Mouse (Mus musculus) right cerebral cortex, postnatal 10 days (tissue): ENCODE results near the gene Idh2.

Experiments used
- DNase-seq, 2 experiments: peaks; one replicate each; pipeline ENCODE4 v3.0.0; 2021; ENCODE audit warnings: low spot score in 2 of 2

Idh2 gene

GRCm38 (mm10) chr7:80085970-80086715 is 29.0 kb downstream of the Idh2 start:
- DNase-seq: no peak

DNA sequence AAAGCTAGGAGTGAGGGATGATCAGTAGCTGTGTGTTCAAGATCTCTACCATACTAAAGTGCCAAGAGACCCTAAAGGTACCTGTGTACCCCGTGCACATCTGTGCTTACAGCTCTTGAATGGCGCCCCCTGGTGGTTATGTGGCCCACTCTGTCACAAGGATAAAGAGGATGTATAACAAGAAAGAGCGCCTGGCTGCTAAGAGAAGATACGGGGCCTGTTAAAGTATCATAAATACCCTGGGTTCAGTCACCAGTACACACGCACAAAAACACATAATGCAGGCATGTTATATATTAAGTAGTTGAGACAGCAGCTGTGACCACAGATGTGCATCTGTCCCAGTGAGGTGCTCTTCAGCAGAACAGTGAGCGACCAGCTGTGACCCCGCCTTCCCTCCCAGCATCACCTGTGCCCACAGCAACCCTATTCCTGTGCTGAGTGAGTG is 30.7 kb downstream of the Idh2 start:
- peak in 1 of 2 experiments; percentile 74 for DNase-seq

- DNase-seq: peak in 1 of 2 experiments; percentile 37
These were observed 33.3 kb downstream of the Idh2 start for GRCm38 (mm10) chr7:80081586-80082554.

DNA sequence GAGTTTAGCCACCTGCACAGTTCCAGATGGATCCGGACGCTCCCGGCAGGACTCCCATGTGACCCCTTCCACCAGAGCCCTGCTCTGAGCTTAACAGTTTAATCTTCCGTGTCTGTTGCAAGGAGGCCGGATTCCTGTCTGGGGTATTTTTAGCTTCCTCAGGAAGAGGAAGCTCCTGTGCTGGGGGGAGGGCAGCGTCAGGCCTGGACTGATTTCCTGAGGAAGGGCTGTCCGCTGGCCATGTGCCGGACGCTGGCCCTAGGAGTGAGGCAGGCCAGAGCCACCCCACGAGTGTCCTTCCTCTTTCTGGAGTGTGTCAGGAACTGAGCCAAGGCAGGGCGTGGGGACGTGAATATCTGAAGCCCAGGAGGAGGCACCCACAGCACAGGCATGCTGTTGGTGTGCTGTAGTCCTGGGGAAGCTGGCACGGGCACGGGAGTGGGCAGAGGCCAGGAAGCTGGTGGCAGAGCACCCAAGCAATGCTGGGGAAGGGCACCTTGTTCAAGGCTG is 36.3 kb downstream of the Idh2 start:
- DNase-seq: peak; percentile 85 to 88

DNA sequence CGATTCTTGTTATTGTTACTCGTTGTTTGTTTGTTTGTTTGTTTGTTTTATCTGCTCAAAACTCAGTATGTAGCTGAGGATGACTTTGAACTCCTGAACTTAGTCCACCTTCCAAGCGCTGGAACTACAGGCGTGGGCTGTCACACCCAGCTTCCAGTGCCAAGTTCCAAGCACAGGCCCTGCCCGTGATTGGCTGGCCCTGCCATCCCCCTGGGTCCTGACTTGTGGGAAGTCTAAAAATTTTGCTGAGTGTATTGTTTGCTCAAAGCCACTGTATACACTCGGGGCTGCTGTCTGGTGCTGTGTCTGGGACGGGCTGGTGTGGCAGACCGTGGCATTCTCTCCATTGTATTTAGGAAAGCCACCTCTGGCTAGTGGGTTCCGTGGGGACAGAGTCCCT is 37.4 kb downstream of the Idh2 start:
- DNase-seq: peak in 1 of 2 experiments; percentile 39

- DNase-seq: no peak
These were observed 38.1 kb downstream of the Idh2 start for GRCm38 (mm10) chr7:80076961-80077716.

DNA sequence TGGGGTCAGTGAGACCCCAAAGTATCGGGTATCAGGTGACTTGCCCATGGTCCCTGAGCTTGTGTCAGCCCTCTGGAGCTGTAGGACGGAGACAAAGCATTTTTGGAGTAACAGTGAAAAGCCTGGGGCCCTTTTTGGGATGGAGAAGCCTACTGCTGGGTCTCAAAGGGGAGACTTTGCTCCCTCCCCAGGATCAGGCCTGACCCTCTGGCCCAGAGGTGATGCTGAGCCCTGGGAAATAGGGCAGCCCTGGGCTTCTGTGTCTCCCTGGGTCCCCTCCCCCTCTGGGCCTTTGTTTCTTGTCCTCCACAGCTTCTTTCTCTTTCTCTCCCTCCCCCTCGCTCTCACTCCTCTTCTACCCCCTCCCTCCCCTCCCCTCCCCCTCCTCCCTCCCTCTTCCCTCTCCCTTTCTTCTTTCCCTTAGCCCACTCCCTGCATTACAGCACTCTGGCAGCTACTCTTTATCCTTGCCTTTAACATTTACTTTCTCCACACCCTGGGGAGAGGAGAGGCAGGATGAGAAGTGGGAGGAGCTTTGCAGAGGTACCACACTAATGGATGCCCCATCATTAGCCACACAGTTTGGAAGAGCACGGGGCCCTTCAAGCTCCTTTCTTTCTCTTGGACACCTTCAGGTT is 39.1 kb downstream of the Idh2 start:
- DNase-seq: no peak

DNA sequence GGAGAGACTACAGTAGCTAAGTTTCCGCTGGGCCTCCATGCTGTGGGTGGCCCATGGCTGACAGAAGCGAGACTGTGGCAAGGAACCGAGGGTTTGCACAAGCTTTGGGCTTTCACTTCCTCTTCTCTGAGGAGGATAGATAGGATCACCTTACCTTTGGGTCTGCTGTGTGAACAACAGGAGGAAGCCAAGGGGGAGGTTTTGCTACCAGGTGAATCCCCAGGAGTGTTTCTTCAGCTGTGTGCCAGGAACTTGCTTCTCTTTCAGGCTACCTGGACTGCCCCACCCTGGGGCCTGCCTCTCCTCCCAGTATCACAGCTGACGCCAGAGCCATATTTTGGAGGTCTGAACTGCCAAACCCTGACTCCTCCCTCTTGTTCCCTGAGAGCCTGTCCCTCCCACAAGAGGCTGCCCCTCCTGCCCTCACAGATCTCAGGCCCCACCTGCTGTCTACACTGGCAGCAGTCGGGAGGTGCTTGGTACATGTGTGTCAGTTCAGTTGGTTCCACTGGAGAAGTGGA is 40.2 kb downstream of the Idh2 start:
- DNase-seq: peak in 1 of 2 experiments; percentile 40

DNA sequence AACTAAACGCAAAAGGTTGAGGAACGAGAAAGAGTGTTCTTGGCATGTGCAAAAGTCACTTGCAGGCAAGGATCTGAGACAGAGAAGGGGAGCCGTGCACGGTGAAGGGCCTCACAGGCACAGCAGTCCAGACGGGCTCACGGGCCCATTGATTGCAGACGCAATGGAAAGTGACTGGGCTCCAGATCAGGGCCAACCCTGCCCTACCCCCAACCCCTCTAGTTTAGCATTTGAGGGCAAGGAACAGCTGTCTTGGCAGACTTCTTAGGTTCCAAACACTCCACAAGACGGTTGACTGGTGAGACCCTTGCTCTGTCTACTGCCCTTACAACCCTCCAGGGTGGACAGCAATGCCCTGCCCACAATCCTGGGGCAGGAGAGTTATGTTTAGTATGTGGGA is 41.7 kb downstream of the Idh2 start:
- peak in 1 of 2 experiments; percentile 28 for DNase-seq

GRCm38 (mm10) chr7:80072297-80072696 is 42.9 kb downstream of the Idh2 start:
- peak; percentile 81 to 86 for DNase-seq

DNA sequence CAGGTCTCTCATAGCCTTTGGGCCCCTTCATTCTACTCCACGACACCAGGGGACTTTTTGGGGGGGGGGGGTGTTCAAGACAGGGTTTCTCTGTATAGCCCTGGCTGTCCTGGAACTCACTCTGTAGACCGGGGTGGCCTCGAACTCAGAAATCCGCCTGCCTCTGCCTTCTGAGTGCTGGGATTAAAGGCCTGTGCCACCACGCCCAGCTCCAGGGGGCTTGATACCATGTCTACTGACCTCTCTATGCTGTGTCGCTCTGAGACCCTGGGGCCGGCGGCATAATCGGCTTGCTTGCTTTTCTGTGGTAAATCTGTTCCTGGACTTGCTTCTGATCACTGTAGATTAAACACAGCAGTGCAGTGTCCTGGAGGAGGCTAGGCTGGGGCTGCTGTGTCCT is 44.0 kb downstream of the Idh2 start:
- DNase-seq: no peak

GRCm38 (mm10) chr7:80069615-80070327 is 45.4 kb downstream of the Idh2 start:
- peak; percentile 63 to 79 for DNase-seq

DNA sequence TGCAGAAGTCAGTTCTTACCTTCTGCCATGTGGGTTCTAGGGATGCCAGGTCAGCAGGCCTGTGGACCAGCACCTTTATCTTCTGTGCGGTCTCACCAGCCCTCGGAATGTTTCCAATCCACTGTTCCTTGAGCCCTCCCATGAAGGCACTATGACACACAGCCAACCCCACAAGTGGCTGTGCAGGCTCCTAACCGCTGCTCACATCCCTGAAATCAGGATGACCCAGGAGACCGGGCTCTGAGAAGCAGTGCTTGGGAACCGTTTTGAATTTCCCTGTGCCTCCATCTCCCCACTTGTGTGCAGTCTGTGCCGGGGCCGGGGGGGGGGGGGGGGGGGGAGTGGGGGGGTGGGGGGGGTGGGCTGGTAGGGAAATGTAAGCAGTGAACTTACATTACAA is 46.9 kb downstream of the Idh2 start:
- DNase-seq: no peak

- no peak for DNase-seq
These were observed 48.3 kb downstream of the Idh2 start for GRCm38 (mm10) chr7:80066675-80067455.

DNA sequence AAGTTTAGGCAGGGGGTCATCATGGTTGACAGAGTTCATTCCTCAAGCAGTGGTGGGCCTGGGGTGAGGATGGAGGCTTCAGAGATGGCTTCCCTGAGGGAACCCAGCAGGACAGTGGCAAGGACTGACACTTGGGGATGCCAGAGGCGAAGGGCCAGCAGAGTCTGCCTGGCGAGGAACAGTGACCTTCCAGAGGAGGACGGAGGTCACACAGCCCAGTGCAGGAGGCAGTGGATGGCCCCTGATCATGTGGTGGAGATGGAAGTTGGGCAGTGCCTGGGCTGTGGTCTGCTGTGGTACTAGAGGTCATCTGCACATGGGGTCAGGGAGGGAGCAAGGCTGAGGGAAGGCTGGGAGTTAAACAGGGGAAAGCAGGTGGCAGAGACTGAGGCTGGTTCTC is 49.9 kb downstream of the Idh2 start:
- no peak for DNase-seq

GRCm38 (mm10) chr7:80063902-80064736 is 51.1 kb downstream of the Idh2 start:
- DNase-seq: no peak

DNA sequence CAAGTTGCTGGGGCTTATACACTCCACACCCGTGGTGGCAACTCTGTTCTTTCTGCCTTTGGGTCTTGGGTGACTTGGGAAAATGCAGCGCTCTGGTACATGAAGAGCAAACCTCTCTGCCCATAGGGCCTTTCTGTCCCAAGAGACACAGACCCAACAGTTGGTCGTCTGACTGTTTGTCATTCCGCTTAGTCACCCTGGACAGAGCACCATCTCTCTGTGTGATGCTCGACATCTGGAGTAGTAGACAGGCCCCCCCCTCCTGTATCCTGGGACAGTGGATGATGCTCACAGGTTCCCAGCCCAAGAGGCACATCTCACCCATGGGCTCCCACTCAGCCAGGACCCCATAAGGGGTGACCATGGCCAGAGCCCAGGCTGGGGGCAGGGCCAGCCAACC is 51.9 kb downstream of the Idh2 start:
- DNase-seq: no peak

DNA sequence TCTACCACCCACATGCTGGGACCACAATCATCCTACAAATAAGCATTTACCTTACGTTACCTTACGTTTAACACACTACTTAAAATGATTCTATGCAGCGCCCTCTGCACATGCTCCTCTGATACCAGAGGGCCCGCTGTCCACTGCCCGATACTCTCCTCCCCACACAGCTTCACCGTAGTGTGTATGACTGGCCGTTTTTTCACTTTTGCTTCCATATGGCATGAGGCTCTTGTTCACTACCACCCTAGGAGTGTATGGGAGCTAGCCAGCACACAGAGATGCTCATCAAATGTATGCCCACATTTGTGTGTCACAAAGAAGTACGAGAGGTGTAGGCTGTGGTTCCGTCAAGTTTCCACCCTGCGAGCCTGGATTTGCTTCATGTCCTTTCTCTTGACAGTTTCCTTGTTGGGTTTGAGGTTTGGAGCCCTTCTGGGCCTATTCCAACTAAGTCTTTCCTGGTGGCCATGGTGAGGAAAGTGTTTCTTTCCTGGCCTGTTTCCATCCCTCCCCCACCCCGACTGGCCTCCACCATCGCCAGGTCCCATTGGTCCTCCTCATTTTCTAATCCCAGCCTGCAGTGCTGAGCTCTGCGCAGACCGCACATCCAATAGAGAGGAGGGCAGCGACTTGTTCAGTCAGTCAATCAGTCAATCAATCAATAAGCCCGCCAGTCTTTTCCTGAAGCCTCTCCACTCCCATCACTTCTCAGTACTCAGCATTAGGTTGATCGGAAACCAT is 52.9 kb downstream of the Idh2 start:
- no peak for DNase-seq
